Mouse (Mus musculus): Measurements from ENCODE around the gene Dync1i2. TPM values are rescaled to one million over a fixed set of nuclear protein-coding genes. Genes with fewer than 3 reads are reported as not detected.

Dync1i2 gene
- total RNA-seq (2014; rRNA removed) (108 and 126 TPM in 2 replicates), polyA plus RNA-seq (2015; fragmentation: Nextera tagmentation; extraction: Ambion mirVana) (164 and 170 TPM in 2 replicates)

- H3K4me3 ChIP-seq (ENCODE audit: low read length), result peak within 1 kb of the TSS; percentile 99
- peak; percentile 100 for ATAC-seq
These were observed at the start of gene Dync1i2 for GRCm38 (mm10) chr2:71211591-71212359. TSS of gene Dync1i2 (plus strand) at chr2:71211706.

GRCm38 (mm10) chr2:71162831-71163621 is 48.5 kb upstream of the Dync1i2 start:
- no peak overlapping the region for H3K4me3 ChIP-seq (ENCODE audit: low read length)

More at GRCm38 (mm10) chr2:71211591-71212359, at the start of gene Dync1i2:
- Histone ChIP-seq H3K27ac (peak within 1 kb of the TSS; percentile 87), H3K4me1 (ENCODE audit: insufficient read depth, low read length) (no peaks in the 10 kb centered on the region), H3K27me3 (ENCODE audit: insufficient read depth, low read length) (no peaks in the 10 kb centered on the region), H3K36me3 (ENCODE audit: insufficient read depth, low read length) (no peaks in the 10 kb centered on the region), H3K9ac (replicated peaks; ENCODE audit: low read length) (peak within 1 kb of the TSS; percentile 95), H3K4me2 (ENCODE audit: low read depth, low read length) (peak within 1 kb of the TSS; percentile 77), H3K9me3 (ENCODE audit: low read length) (no peaks in the 10 kb centered on the region)
- TF ChIP-seq CTCF (IDR thresholded peaks at IDR 0.05; ENCODE audit: low read depth), result no peak
- peak; percentile 97 for DNase-seq (ENCODE audit: low spot score)
- WGBS, result 1% methylated on average over 57 of the region's 57 CpGs

GRCm38 (mm10) chr2:71167211-71167610 is 44.3 kb upstream of the Dync1i2 start:
- TF ChIP-seq CTCF (IDR thresholded peaks at IDR 0.05; ENCODE audit: low read depth), result no peak
- Histone ChIP-seq H3K4me3 (ENCODE audit: low read length) (no peak overlapping the region), H3K36me3 (ENCODE audit: insufficient read depth, low read length) (no peaks in the 10 kb centered on the region)

More at GRCm38 (mm10) chr2:71162831-71163621, 48.5 kb upstream of the Dync1i2 start:
- 0 out of 2 replicates have a peak, but pooled peaks cover 5% of the 10 kb centered on the region for H3K4me1 ChIP-seq (ENCODE audit: insufficient read depth, low read length)
- no peak overlapping the region for H3K4me2 ChIP-seq (ENCODE audit: low read depth, low read length)
- no peak overlapping the region for H3K9ac ChIP-seq (replicated peaks; ENCODE audit: low read length)
- no peaks in the 10 kb centered on the region for H3K27me3 ChIP-seq (ENCODE audit: insufficient read depth, low read length)
- no peaks in the 10 kb centered on the region for H3K9me3 ChIP-seq (ENCODE audit: low read length)
- ATAC-seq, result peak; percentile 43; the same call in 1 of the 2 replicates
- WGBS, result 74% methylated on average over 25 of the region's 25 CpGs
- H3K27ac ChIP-seq, result no peak overlapping the region
- TF ChIP-seq CTCF (IDR thresholded peaks at IDR 0.05; ENCODE audit: low read depth), result no peak
- no peak for DNase-seq (ENCODE audit: low spot score)
- H3K36me3 ChIP-seq (ENCODE audit: insufficient read depth, low read length), result no peaks in the 10 kb centered on the region

GRCm38 (mm10) chr2:71168461-71169021 is 43.0 kb upstream of the Dync1i2 start:
- no peak overlapping the region for H3K4me2 ChIP-seq (ENCODE audit: low read depth, low read length)
- no peaks in the 10 kb centered on the region for H3K4me1 ChIP-seq (ENCODE audit: insufficient read depth, low read length)
- no peak overlapping the region; the same call in 1 of the 2 replicates for H3K27ac ChIP-seq
- DNase-seq (ENCODE audit: low spot score) (peak; percentile 58), ATAC-seq (no peak)
- 21% methylated on average over 10 of the region's 10 CpGs for WGBS
- H3K4me3 ChIP-seq (ENCODE audit: low read length), result no peak overlapping the region
- no peak overlapping the region for H3K9ac ChIP-seq (replicated peaks; ENCODE audit: low read length)
- no peaks in the 10 kb centered on the region for H3K36me3 ChIP-seq (ENCODE audit: insufficient read depth, low read length)
- H3K27me3 ChIP-seq (ENCODE audit: insufficient read depth, low read length), result no peaks in the 10 kb centered on the region
- no peaks in the 10 kb centered on the region for H3K9me3 ChIP-seq (ENCODE audit: low read length)
- no peak for TF ChIP-seq CTCF (IDR thresholded peaks at IDR 0.05; ENCODE audit: low read depth)

More at GRCm38 (mm10) chr2:71167211-71167610, 44.3 kb upstream of the Dync1i2 start:
- Histone ChIP-seq H3K4me2 (ENCODE audit: low read depth, low read length) (no peak overlapping the region), H3K9ac (replicated peaks; ENCODE audit: low read length) (no peak overlapping the region), H3K27me3 (ENCODE audit: insufficient read depth, low read length) (no peaks in the 10 kb centered on the region), H3K27ac (no peak overlapping the region), H3K9me3 (ENCODE audit: low read length) (no peaks in the 10 kb centered on the region), H3K4me1 (ENCODE audit: insufficient read depth, low read length) (no peaks in the 10 kb centered on the region)
- 80% methylated on average over 4 of the region's 4 CpGs for WGBS
- ATAC-seq (no peak), DNase-seq (ENCODE audit: low spot score) (no peak)

GRCm38 (mm10) chr2:71173031-71173430 is 38.5 kb upstream of the Dync1i2 start:
- no peaks in the 10 kb centered on the region for H3K9me3 ChIP-seq (ENCODE audit: low read length)
- no peak overlapping the region for H3K4me2 ChIP-seq (ENCODE audit: low read depth, low read length)
- DNase-seq (ENCODE audit: low spot score), result no peak
- no peaks in the 10 kb centered on the region for H3K4me1 ChIP-seq (ENCODE audit: insufficient read depth, low read length)
- no peak for TF ChIP-seq CTCF (IDR thresholded peaks at IDR 0.05; ENCODE audit: low read depth)
- no peak overlapping the region for H3K9ac ChIP-seq (replicated peaks; ENCODE audit: low read length)
- ATAC-seq, result no peak
- H3K36me3 ChIP-seq (ENCODE audit: insufficient read depth, low read length), result no peaks in the 10 kb centered on the region
- no peak overlapping the region for H3K4me3 ChIP-seq (ENCODE audit: low read length)
- 60% methylated on average over 3 of the region's 3 CpGs for WGBS
- H3K27me3 ChIP-seq (ENCODE audit: insufficient read depth, low read length), result no peaks in the 10 kb centered on the region
- no peak overlapping the region for H3K27ac ChIP-seq

Measured in hindbrain, postnatal 0 days (tissue).